Mouse (Mus musculus) bone marrow macrophage, adult 2 months (primary cell): ENCODE measurements around the gene Gm38394. TPM values are rescaled to one million over a fixed set of nuclear protein-coding genes. Genes with fewer than 3 reads are reported as not detected.

ENCODE experiments used
- H3K27ac ChIP-seq: 2 replicates; pipeline ENCODE4 v1.5.1; 2012; ENCODE audit warnings: low read depth, low read length; ENCODE audit not compliant: insufficient read depth
- H3K4me1 ChIP-seq: 2 replicates; pipeline ENCODE4 v1.6.1; 2012; ENCODE audit warnings: low read length; ENCODE audit not compliant: control insufficient read depth, insufficient read depth
- H3K4me3 ChIP-seq: 2 replicates; pipeline ENCODE4 v1.5.1; 2012; ENCODE audit warnings: mild to moderate bottlenecking, low read length, moderate library complexity; ENCODE audit not compliant: insufficient read depth
- CTCF ChIP-seq: IDR thresholded peaks from 2 replicates; pipeline ENCODE4 v1.5.1; 2012; ENCODE audit warnings: low read depth, mild to moderate bottlenecking, low read length, moderate library complexity
- POLR2A ChIP-seq: IDR thresholded peaks from 2 replicates; pipeline ENCODE4 v1.6.1; 2012; ENCODE audit warnings: mild to moderate bottlenecking, low read depth, low read length, borderline replicate concordance
- polyA plus RNA-seq: library from polyadenylated mRNA; stranded (reverse); fragments of >200 nt; gene quantifications from 2 replicates; pipeline ENCODE4 v1.2.4, GENCODE M21; 2012; ENCODE audit not compliant: missing spikeins, insufficient read depth, insufficient read length

The Gm38394 gene
- polyA plus RNA-seq, 1 experiment = 25.1 TPM

- no peak for TF ChIP-seq POLR2A
- no peak for TF ChIP-seq CTCF
- H3K27ac ChIP-seq = no peak overlapping the region
- H3K4me3 ChIP-seq = no peak overlapping the region
- H3K4me1 ChIP-seq = no peaks in the 10 kb centered on the region
Observed at GRCm38 (mm10) chr1:133638517-133638916, 22.6 kb downstream of the Gm38394 start.

- Histone ChIP-seq H3K4me1 (no peaks in the 10 kb centered on the region), H3K4me3 (no peak overlapping the region), H3K27ac (no peak overlapping the region)
- TF ChIP-seq POLR2A (no peak), CTCF (no peak)
Observed at GRCm38 (mm10) chr1:133632168-133632567, 28.9 kb downstream of the Gm38394 start.

- H3K4me1 ChIP-seq = no peaks in the 10 kb centered on the region
- H3K4me3 ChIP-seq = no peak overlapping the region
- TF ChIP-seq POLR2A = no peak
- no peak for TF ChIP-seq CTCF
Observed at GRCm38 (mm10) chr1:133625052-133625451, 36.1 kb downstream of the Gm38394 start.

GRCm38 (mm10) chr1:133618311-133618710, 42.8 kb downstream of the Gm38394 start:
- Histone ChIP-seq H3K4me3 (no peak overlapping the region), H3K4me1 (peaks cover 4% of the 10 kb centered on the region; the same call in 1 of the 2 replicates), H3K27ac (no peak overlapping the region)
- TF ChIP-seq CTCF = no peak
- no peak for TF ChIP-seq POLR2A

More at GRCm38 (mm10) chr1:133625052-133625451, 36.1 kb downstream of the Gm38394 start:
- H3K27ac ChIP-seq = no peak overlapping the region

GRCm38 (mm10) chr1:133617908-133618307, 43.2 kb downstream of the Gm38394 start:
- no peak for TF ChIP-seq CTCF
- Histone ChIP-seq H3K4me1 (peaks cover 4% of the 10 kb centered on the region; the same call in 1 of the 2 replicates), H3K27ac (no peak overlapping the region), H3K4me3 (no peak overlapping the region)

GRCm38 (mm10) chr1:133613817-133614216, 47.3 kb downstream of the Gm38394 start:
- Histone ChIP-seq H3K27ac (no peak overlapping the region), H3K4me1 (peaks cover 4% of the 10 kb centered on the region; the same call in 1 of the 2 replicates), H3K4me3 (no peak overlapping the region)
- no peak for TF ChIP-seq CTCF

GRCm38 (mm10) chr1:133611436-133611835, 49.7 kb downstream of the Gm38394 start:
- TF ChIP-seq CTCF = no peak
- TF ChIP-seq POLR2A = no peak
- Histone ChIP-seq H3K27ac (no peak overlapping the region), H3K4me3 (no peak overlapping the region), H3K4me1 (peaks cover 4% of the 10 kb centered on the region; the same call in 1 of the 2 replicates)

GRCm38 (mm10) chr1:133610601-133611000, 50.5 kb downstream of the Gm38394 start:
- peaks cover 4% of the 10 kb centered on the region; the same call in 1 of the 2 replicates for H3K4me1 ChIP-seq
- peak overlapping the region; percentile 18; the same call in 1 of the 2 replicates for H3K4me3 ChIP-seq
- no peak overlapping the region for H3K27ac ChIP-seq
- TF ChIP-seq CTCF (no peak), POLR2A (no peak)

GRCm38 (mm10) chr1:133609771-133610502, 51.2 kb downstream of the Gm38394 start, which contains the start of gene Snrpe:
TSS of gene Snrpe (minus strand) at chr1:133610291.
- peak within 1 kb of the TSS; percentile 87 for H3K27ac ChIP-seq
- TF ChIP-seq POLR2A = no peak
- peak; percentile 52 for TF ChIP-seq CTCF

GRCm38 (mm10) chr1:133603174-133603573, 57.9 kb downstream of the Gm38394 start:
- no peak for TF ChIP-seq CTCF
- TF ChIP-seq POLR2A = no peak
- Histone ChIP-seq H3K4me3 (no peak overlapping the region), H3K27ac (no peak overlapping the region), H3K4me1 (peaks cover 7% of the 10 kb centered on the region)

More at GRCm38 (mm10) chr1:133609771-133610502, 51.2 kb downstream of the Gm38394 start, which contains the start of gene Snrpe:
- peak within 1 kb of the TSS; percentile 100 for H3K4me3 ChIP-seq
- peaks cover 4% of the 10 kb centered on the region; the same call in 1 of the 2 replicates for H3K4me1 ChIP-seq
